Mouse (Mus musculus) limb, embryonic 14.5 days (tissue): ENCODE measurements around the gene Ccdc84. TPM values are rescaled to one million over a fixed set of nuclear protein-coding genes. Genes with fewer than 3 reads are reported as not detected.
A peak's percentile ranks its signal among the peaks of the same experiment; 100 is the strongest.
"Not testable (repeated sequence)": the region's sequence is repeated elsewhere in the genome, so short reads cannot be mapped to it uniquely, and the experiment has no call there.

Experiments used
- ATAC-seq: fragments of 200-750 bp; cut with Nextera tagmentation; 2 replicates; pipeline ENCODE4 v1.8.0; 2017; ENCODE audit warnings: low read depth, moderate number of reproducible peaks, moderate TSS enrichment; ENCODE audit not compliant: low FRiP score
- DNase-seq: peaks from one replicate; pipeline ENCODE4 v3.0.0-alpha.2; 2015; ENCODE audit warnings: low spot score
- H3K27ac ChIP-seq: fragments of 300-500 bp; sonication (generic); replicated peaks from 2 replicates; pipeline ENCODE4 v1.5.1; 2014; ENCODE audit warnings: low read depth, mild to moderate bottlenecking, low read length, moderate library complexity, mixed read lengths
- H3K27me3 ChIP-seq: fragments of 300-500 bp; sonication (generic); 2 replicates; pipeline ENCODE4 v1.6.1; 2014; ENCODE audit warnings: low read length, mixed read lengths; ENCODE audit not compliant: control insufficient read depth, insufficient read depth
- H3K36me3 ChIP-seq: fragments of 300-500 bp; sonication (generic); 2 replicates; pipeline ENCODE4 v1.6.1; 2014; ENCODE audit warnings: mild to moderate bottlenecking, low read length, moderate library complexity, mixed read lengths; ENCODE audit not compliant: control insufficient read depth, insufficient read depth
- H3K4me1 ChIP-seq: fragments of 300-500 bp; sonication (generic); 2 replicates; pipeline ENCODE4 v1.6.1; 2014; ENCODE audit warnings: antibody characterized with exemption, low read length, mixed read lengths; ENCODE audit not compliant: control insufficient read depth, insufficient read depth
- H3K4me2 ChIP-seq: fragments of 300-500 bp; sonication (generic); replicated peaks from 2 replicates; pipeline ENCODE4 v1.6.1; 2014; ENCODE audit warnings: low read depth, mild to moderate bottlenecking, low read length, moderate library complexity; ENCODE audit not compliant: severe bottlenecking
- H3K4me3 ChIP-seq: fragments of 300-500 bp; sonication (generic); replicated peaks from 2 replicates; pipeline ENCODE4 v1.5.1; 2014; ENCODE audit warnings: low read length
- H3K9ac ChIP-seq: fragments of 300-500 bp; sonication (generic); 2 replicates; pipeline ENCODE4 v1.6.1; 2014; ENCODE audit warnings: mild to moderate bottlenecking, low read depth, low read length, moderate library complexity; ENCODE audit not compliant: severe bottlenecking
- H3K9me3 ChIP-seq: fragments of 300-500 bp; sonication (generic); 2 replicates; pipeline ENCODE4 v1.6.1; 2016; ENCODE audit warnings: low read length; ENCODE audit not compliant: control insufficient read depth
- POLR2A ChIP-seq: fragments of 200-500 bp; IDR thresholded peaks from 2 replicates; pipeline ENCODE4 v1.8.0; 2012; ENCODE audit warnings: inconsistent platforms, mild to moderate bottlenecking, moderate library complexity, borderline replicate concordance; ENCODE audit not compliant: insufficient read depth, insufficient read length; ENCODE audit errors: extremely low read depth
- WGBS: fragments of 180-500 bp; shearing (Covaris S2); extraction: QIAGEN DNeasy Blood & Tissue Kit; methylation state at CpG from one replicate; pipeline ENCODE4 v1.1.7; 2014; 5-methylcytosine and 5-hydroxymethylcytosine counted together
- polyA plus RNA-seq, 2 experiments: library from polyadenylated mRNA; depleted of rRNA in 1 of 2; stranded (reverse) in 1 of 2; unstranded in 1 of 2; fragments of >200 nt; fragmentation: Nextera tagmentation in 1 of 2; extraction: Ambion mirVana in 1 of 2; gene quantifications; 2 replicates each; pipeline versions ENCODE4 v1.2.1 to v1.2.3; 2012 to 2014

Ccdc84 gene
- polyA plus RNA-seq, 2 experiments, result 25.4 to 54.3 TPM

DNA sequence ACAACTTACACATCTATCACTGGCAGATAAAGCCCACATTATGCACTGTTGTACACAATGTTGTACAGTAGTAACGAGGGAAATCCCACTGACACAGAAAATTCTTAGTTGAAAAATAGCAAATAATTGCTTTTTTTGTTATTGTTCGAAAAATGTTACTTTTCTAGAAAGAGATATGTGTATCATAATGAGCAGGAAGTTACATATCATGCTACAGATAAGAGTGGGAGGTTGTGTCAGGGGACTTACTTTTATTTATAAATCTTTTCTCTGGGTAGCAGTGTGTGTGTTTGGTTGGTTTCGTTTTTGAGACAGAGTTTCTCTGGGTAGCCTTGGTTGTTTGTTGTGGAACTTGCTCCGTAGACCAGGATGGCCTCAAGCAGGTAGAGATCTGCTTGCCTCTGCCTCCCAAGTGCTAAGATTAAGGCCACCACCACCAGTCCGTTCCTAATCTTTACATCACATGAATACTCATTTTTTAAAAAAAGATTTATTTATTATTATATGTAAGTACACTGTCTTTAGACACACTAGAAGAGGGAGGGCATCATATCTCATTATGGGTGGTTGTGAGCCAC is 40.1 kb downstream of the Ccdc84 start:
- DNase-seq (no peak), ATAC-seq (no peak)
- Histone ChIP-seq H3K27ac (no peak overlapping the region), H3K4me3 (peak overlapping the region; percentile 88), H3K4me2 (peak overlapping the region; percentile 95), H3K36me3 (peaks cover 23% of the 10 kb centered on the region), H3K9ac (no peak overlapping the region; the same call in 1 of the 2 replicates), H3K9me3 (no peaks in the 10 kb centered on the region), H3K27me3 (no peaks in the 10 kb centered on the region), H3K4me1 (peaks cover 7% of the 10 kb centered on the region)
- WGBS, result 90% methylated on average over 5 of the region's 5 CpGs
- TF ChIP-seq POLR2A, result no peak

DNA sequence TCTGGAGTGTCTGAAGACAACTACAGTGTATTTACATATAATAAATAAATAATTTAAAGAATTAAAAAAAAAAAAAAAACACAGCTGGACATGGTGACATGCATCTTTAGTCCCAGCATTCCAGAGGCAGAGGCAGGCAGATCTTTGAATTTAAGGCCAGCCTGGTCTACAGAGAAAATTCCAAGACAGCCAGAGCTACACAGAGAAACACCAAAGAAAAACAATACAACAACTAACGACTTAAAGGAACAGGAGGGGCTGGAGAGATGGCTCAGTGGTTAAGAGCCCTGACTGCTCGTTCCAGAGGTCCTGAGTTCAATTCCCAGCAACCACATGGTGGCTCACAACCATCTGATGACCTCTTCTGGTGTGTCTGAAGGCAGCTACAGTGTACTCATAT is 41.0 kb downstream of the Ccdc84 start:
- not testable (repeated sequence) for H3K9ac ChIP-seq, H3K27me3 ChIP-seq, H3K27ac ChIP-seq, H3K4me2 ChIP-seq, H3K4me1 ChIP-seq, DNase-seq, ATAC-seq, H3K4me3 ChIP-seq, H3K9me3 ChIP-seq
- WGBS, result 86% methylated on average over 2 of the region's 2 CpGs
- H3K36me3 ChIP-seq, result peaks cover 14% of the 10 kb centered on the region

DNA sequence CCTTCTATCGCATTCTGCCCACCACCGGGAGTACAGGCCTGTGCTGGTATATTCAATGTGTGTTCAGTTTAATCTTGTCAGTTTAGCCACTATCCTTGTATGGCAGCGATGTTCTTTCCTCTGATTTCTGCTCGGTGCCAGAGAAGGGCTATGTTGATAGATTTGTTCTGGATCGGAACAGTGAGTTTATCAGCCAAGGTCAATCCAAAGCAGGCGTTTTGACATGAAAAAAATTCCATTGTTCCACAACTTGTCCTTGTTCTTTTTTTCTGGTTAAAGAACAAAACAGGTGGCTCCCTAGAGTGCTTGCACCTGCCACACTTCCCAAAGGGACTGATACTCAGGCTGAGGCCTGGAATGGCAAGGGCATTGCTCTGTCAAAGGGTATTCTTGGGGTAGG is 42.2 kb downstream of the Ccdc84 start:
- TF ChIP-seq POLR2A, result no peak
- H3K4me1 ChIP-seq, result peaks cover 7% of the 10 kb centered on the region
- no peak overlapping the region for H3K4me2 ChIP-seq
- no peak overlapping the region for H3K27ac ChIP-seq
- DNase-seq (no peak), ATAC-seq (no peak)
- H3K36me3 ChIP-seq, result peaks cover 3% of the 10 kb centered on the region
- WGBS, result 90% methylated on average over 6 of the region's 6 CpGs
- H3K9ac ChIP-seq, result no peak overlapping the region
- H3K9me3 ChIP-seq, result no peaks in the 10 kb centered on the region
- no peaks in the 10 kb centered on the region for H3K27me3 ChIP-seq
- H3K4me3 ChIP-seq, result no peak overlapping the region

DNA sequence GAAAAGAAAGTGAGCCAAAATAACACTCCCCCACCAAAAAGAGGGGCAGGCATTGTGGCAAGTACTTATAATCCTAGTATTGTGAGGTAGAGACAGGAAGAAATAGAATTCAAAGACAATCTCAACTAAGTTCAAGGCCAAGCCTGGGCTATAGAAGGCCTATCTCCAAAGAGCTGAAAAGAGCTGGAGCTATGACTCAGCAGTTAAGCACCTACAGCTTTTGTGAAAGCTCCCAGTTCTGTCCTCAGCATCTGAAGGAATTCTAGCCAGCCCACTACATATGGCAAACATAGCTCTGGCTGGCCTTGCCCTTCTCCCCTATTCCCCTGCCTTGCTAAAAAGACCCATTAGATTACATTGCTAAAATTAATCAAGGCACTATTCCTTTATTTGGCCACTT is 45.0 kb downstream of the Ccdc84 start:
- Histone ChIP-seq H3K27ac (no peak overlapping the region), H3K4me3 (no peak overlapping the region), H3K9me3 (no peaks in the 10 kb centered on the region), H3K4me2 (no peak overlapping the region), H3K9ac (no peak overlapping the region), H3K4me1 (no peaks in the 10 kb centered on the region), H3K36me3 (no peaks in the 10 kb centered on the region), H3K27me3 (no peaks in the 10 kb centered on the region)
- no peak for ATAC-seq
- DNase-seq, result no peak
- TF ChIP-seq POLR2A, result no peak

DNA sequence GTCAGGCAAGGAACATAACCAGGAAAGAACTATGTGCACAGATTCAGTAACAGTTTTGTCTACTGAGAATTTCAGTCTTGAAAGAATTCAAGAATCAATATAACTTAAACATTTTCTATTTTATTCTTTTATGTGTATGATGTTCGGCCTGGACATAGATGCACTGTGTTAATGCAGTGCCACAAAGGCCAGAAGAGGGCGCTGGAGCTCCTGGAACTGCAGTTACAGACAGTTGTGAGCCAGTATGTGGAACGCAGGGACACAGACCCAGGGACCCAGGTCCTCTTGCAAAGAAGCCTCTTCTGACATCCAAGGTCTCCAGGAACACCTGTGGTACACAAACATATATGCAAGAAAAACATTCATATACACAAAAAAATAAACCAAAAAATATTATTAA is 53.9 kb downstream of the Ccdc84 start:
- Histone ChIP-seq H3K9me3 (no peaks in the 10 kb centered on the region), H3K27ac (no peak overlapping the region), H3K4me3 (no peak overlapping the region), H3K36me3 (peaks cover 3% of the 10 kb centered on the region), H3K4me2 (no peak overlapping the region), H3K27me3 (no peaks in the 10 kb centered on the region), H3K9ac (no peak overlapping the region), H3K4me1 (peaks cover 6% of the 10 kb centered on the region; the same call in 1 of the 2 replicates)
- TF ChIP-seq POLR2A, result no peak
- ATAC-seq, result no peak
- DNase-seq, result no peak
- 60% methylated on average over 3 of the region's 3 CpGs for WGBS

DNA sequence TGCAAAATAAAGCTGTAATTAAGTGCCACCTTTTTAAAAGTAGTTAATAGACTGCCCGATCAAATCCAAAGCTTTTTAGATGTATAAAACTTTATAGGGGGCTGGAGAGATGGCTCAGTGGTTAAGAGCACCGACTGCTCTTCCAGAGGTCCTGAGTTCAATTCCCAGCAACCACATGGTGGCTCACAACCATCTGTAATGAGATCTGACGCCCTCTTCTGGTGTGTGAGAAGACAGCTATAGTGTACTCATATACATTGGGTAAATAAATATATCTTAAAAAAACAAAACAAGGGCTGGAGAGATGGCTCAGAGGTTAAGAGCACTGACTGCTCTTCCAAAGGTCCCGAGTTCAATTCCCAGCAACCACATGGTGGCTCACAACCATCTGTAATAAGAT is 56.4 kb downstream of the Ccdc84 start:
- peaks cover 25% of the 10 kb centered on the region for H3K36me3 ChIP-seq
- H3K27me3 ChIP-seq, H3K4me1 ChIP-seq, H3K9me3 ChIP-seq, DNase-seq: not testable (repeated sequence)
- ATAC-seq, result peak; percentile 45; the same call in 1 of the 2 replicates
- WGBS, result 33% methylated on average over 4 of the region's 4 CpGs
- peak overlapping the region; percentile 87 for H3K4me3 ChIP-seq
- H3K9ac ChIP-seq, result 0 out of 2 replicates have a peak overlapping the region, but pooled peaks have one; percentile 75
- H3K27ac ChIP-seq, result 0 out of 2 replicates have a peak overlapping the region, but pooled peaks have one; percentile 9
- H3K4me2 ChIP-seq, result peak overlapping the region; percentile 72
